Mouse (Mus musculus): ENCODE data around the gene Rasl10b. TPM values are rescaled to one million over a fixed set of nuclear protein-coding genes. Genes with fewer than 3 reads are reported as not detected.

Rasl10b gene
- total RNA-seq (2023): 0.89 TPM

GRCm38 (mm10) chr11:83409087-83409754 lies at the start of gene Rasl10b:
Rasl10b (plus strand) TSS chr11:83409137.

GRCm38 (mm10) chr11:83429355-83429754 lies 20.4 kb downstream of the Rasl10b start, which contains the start of gene Gas2l2:
Gas2l2 (minus strand) TSS chr11:83429455.

GRCm38 (mm10) chr11:83437377-83437776 lies 28.4 kb downstream of the Rasl10b start, which contains the start of gene 1700020L24Rik:
1700020L24Rik (plus strand) TSS chr11:83437677.

GRCm38 (mm10) chr11:83462711-83463244 lies 53.8 kb downstream of the Rasl10b start, which contains the start of gene Mmp28:
Mmp28 (minus strand) TSS chr11:83463071.

Other genes with a start within 250 kb of the Rasl10b start
- gene Slfn4, start 234.0 kb upstream of the Rasl10b start, total RNA-seq (2023): 1.7 TPM
- gene Slfn3, start 217.8 kb upstream of the Rasl10b start, total RNA-seq (2023): 7.7 TPM
- not detected for gene Slfn14, start 122.4 kb upstream of the Rasl10b start, total RNA-seq (2023)
- 86.8 TPM for gene Ap2b1, start 110.1 kb upstream of the Rasl10b start, total RNA-seq (2023)
- gene Pex12, start 106.6 kb upstream of the Rasl10b start, total RNA-seq (2023): 13.8 TPM
- not detected for gene Gas2l2, start 20.3 kb downstream of the Rasl10b start, total RNA-seq (2023)
- gene 1700020L24Rik, start 28.5 kb downstream of the Rasl10b start, total RNA-seq (2023): 1.1 TPM
- not detected for gene Mmp28, start 53.9 kb downstream of the Rasl10b start, total RNA-seq (2023)
- gene Taf15, start 63.9 kb downstream of the Rasl10b start, total RNA-seq (2023): 139 TPM
- gene Heatr9, start 113.0 kb downstream of the Rasl10b start, total RNA-seq (2023): 0.62 TPM
- 55.9 TPM for gene Ccl5, start 121.4 kb downstream of the Rasl10b start, total RNA-seq (2023)
- gene Ccl9, start 169.5 kb downstream of the Rasl10b start, total RNA-seq (2023): not detected
- gene Ccl6, start 183.9 kb downstream of the Rasl10b start, total RNA-seq (2023): 7.0 TPM
- gene Rpl9-ps1, start 236.5 kb downstream of the Rasl10b start, total RNA-seq (2023): not detected
- 6.0 TPM for gene Ccl3, start 240.2 kb downstream of the Rasl10b start, total RNA-seq (2023)